Mouse (Mus musculus) small intestine, adult 2 months (tissue): ENCODE results near the gene Sgpl1. TPM values are rescaled to one million over a fixed set of nuclear protein-coding genes. Genes with fewer than 3 reads are reported as not detected.

Experiments used
- H3K27ac ChIP-seq: fragments of 200-500 bp; 2 replicates; pipeline ENCODE4 v1.5.1; 2012; ENCODE audit warnings: low read depth, low read length, control low read depth, inconsistent platforms; ENCODE audit not compliant: insufficient read depth
- H3K27me3 ChIP-seq: fragments of 200-500 bp; 2 replicates; pipeline ENCODE4 v1.6.1; 2012; ENCODE audit warnings: mild to moderate bottlenecking, moderate library complexity, low read length, inconsistent platforms; ENCODE audit not compliant: control insufficient read depth, insufficient read depth
- H3K36me3 ChIP-seq: fragments of 200-500 bp; 2 replicates; pipeline ENCODE4 v1.6.1; 2012; ENCODE audit warnings: mild to moderate bottlenecking, low read length, control low read depth, inconsistent platforms; ENCODE audit not compliant: control insufficient read depth, insufficient read depth
- H3K4me1 ChIP-seq: fragments of 200-500 bp; 2 replicates; pipeline ENCODE4 v1.6.1; 2012; ENCODE audit warnings: low read length, inconsistent platforms, mixed read lengths; ENCODE audit not compliant: control insufficient read depth, insufficient read depth, insufficient read length
- H3K4me3 ChIP-seq: fragments of 200-500 bp; 2 replicates; pipeline ENCODE4 v1.5.1; 2012; ENCODE audit warnings: low read depth, mild to moderate bottlenecking, control low read depth, inconsistent platforms, low read length, moderate library complexity
- CTCF ChIP-seq: fragments of 200-500 bp; IDR thresholded peaks from 2 replicates; pipeline ENCODE4 v1.5.1; 2012; ENCODE audit warnings: low read depth, mild to moderate bottlenecking, control low read depth, inconsistent platforms, low read length, moderate library complexity, mixed read lengths; ENCODE audit not compliant: insufficient replicate concordance, insufficient read length; ENCODE audit errors: extremely low read depth
- POLR2A ChIP-seq: fragments of 200-500 bp; IDR thresholded peaks from 2 replicates; pipeline ENCODE4 v1.6.1; 2012; ENCODE audit warnings: low read depth, mild to moderate bottlenecking, control low read depth, inconsistent platforms, low read length, moderate library complexity
- WGBS: fragments of 180-500 bp; shearing (Covaris S2); methylation state at CpG from one replicate; pipeline ENCODE4 v1.1.7; 2018; 5-methylcytosine and 5-hydroxymethylcytosine counted together
- polyA plus RNA-seq: library from polyadenylated mRNA; depleted of rRNA; stranded (reverse); fragments of >200 nt; gene quantifications from 2 replicates; pipeline ENCODE4 v1.2.3, GENCODE M21; 2012

The Sgpl1 gene
- polyA plus RNA-seq, 1 experiment = 137 TPM

- WGBS = 23% methylated on average over 13 of the region's 13 CpGs
- Histone ChIP-seq H3K36me3 (no peaks in the 10 kb centered on the region), H3K27me3 (no peaks in the 10 kb centered on the region), H3K4me3 (no peak overlapping the region), H3K27ac (no peak overlapping the region), H3K4me1 (peaks cover 3% of the 10 kb centered on the region)
- TF ChIP-seq CTCF (no peak), POLR2A (no peak)
Measured at GRCm38 (mm10) chr10:61069248-61069647, 78.3 kb downstream of the Sgpl1 start.

- Histone ChIP-seq H3K4me1 (peaks cover 3% of the 10 kb centered on the region), H3K36me3 (no peaks in the 10 kb centered on the region), H3K27me3 (no peaks in the 10 kb centered on the region), H3K4me3 (no peak overlapping the region), H3K27ac (no peak overlapping the region)
- 18% methylated on average over 8 of the region's 8 CpGs for WGBS
- TF ChIP-seq CTCF = peak; percentile 93; the same call in 1 of the 2 replicates
- TF ChIP-seq POLR2A = no peak
Measured at GRCm38 (mm10) chr10:61068436-61069192, 78.9 kb downstream of the Sgpl1 start.

DNA sequence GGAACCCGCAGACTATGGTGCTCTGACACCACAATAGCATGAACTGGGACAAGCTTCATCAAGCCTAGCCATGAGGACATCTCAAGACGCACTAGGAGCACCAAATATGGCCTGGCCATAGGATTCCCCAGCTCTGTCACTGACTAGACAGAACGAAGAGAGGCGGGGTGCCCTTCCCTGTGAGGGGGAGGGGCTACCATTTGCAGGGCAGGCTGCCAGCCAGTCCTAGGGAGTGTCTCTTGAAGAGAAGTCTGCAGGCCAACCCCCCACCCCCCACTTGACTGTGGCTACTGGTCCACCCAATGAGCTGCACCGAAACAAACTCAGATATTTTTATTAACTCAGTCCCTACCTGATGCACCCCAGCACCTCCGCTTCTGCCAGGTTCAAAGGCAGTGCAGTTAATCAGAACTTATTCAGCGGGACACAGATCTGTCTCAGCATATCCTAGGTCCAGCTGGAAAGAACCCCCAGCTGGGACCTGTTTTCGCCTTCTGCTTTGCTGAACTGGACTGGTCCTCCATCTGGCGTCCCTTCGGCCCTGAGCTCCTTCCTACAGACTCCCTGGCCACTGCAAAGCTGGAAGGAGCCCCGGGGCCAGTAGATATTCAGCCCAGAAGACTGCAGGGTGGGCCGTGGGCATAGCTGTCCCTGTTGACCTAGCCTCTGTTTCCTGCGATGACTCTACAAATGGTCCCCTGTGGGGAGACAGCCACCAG lies 82.1 kb downstream of the Sgpl1 start:
- H3K4me1 ChIP-seq = peaks cover 3% of the 10 kb centered on the region
- WGBS = 55% methylated on average over 13 of the region's 13 CpGs

DNA sequence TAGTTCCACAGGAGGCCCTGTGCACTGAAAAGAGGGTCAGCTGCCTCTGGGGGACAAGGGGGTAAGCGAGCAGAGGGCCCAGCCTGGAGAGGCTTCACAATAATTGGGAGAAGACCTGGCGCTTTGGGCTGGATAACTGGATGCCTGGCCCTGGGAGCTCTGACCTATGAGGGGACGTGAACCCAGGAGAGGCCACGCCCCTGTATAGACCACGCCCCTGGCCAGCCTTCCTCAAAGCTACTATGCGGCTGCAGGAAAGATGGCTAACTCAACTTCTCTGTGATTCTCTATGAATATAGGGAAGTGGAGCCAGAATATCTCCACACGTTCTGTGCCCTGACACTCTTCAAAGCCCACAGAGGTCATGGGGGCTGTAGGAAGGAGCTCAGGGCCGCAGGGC lies 82.9 kb downstream of the Sgpl1 start:
- TF ChIP-seq POLR2A (no peak), CTCF (no peak)
- H3K27me3 ChIP-seq = no peaks in the 10 kb centered on the region
- WGBS = 36% methylated on average over 8 of the region's 8 CpGs
- H3K36me3 ChIP-seq = no peaks in the 10 kb centered on the region
- H3K4me3 ChIP-seq = no peak overlapping the region
- H3K27ac ChIP-seq = no peak overlapping the region
- H3K4me1 ChIP-seq = peaks cover 10% of the 10 kb centered on the region

More for the DNA sequence above, 82.1 kb downstream of the Sgpl1 start:
- Histone ChIP-seq H3K36me3 (no peaks in the 10 kb centered on the region), H3K27me3 (no peaks in the 10 kb centered on the region), H3K27ac (no peak overlapping the region), H3K4me3 (no peak overlapping the region)
- TF ChIP-seq POLR2A (no peak), CTCF (no peak)

DNA sequence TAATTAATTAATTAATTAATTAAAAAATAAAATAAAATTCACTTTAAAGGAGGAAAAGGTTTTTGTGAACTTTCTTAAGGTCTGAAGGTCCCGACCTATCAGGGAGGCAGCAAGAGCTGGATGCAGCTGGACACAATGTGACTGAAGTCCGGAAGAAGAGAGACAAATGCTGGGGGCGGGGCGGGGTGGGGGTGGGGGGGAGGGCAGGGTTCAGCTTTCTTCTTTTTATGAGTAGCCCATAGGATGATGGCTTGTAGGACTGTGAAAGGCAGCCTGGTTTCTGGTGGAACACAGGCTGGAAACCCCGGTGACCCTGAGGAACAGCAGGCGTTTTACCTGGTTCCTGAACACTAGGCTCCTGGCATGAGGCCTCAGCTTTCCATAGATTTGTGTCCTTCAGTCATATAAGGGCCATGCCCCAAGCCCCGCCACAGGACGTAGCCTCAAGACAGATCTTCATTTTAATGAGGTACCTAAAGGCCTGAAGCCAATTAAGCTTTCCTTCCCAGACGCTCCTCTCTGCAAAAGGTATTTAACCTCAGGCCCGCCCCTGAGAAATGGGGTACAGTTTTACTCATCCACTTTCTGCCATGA lies 84.1 kb downstream of the Sgpl1 start:
- Histone ChIP-seq H3K4me3 (no peak overlapping the region), H3K4me1 (peaks cover 11% of the 10 kb centered on the region; the same call in 1 of the 2 replicates), H3K27ac (no peak overlapping the region), H3K27me3 (no peaks in the 10 kb centered on the region), H3K36me3 (no peaks in the 10 kb centered on the region)
- 80% methylated on average over 10 of the region's 10 CpGs for WGBS
- TF ChIP-seq POLR2A = no peak
- no peak for TF ChIP-seq CTCF

DNA sequence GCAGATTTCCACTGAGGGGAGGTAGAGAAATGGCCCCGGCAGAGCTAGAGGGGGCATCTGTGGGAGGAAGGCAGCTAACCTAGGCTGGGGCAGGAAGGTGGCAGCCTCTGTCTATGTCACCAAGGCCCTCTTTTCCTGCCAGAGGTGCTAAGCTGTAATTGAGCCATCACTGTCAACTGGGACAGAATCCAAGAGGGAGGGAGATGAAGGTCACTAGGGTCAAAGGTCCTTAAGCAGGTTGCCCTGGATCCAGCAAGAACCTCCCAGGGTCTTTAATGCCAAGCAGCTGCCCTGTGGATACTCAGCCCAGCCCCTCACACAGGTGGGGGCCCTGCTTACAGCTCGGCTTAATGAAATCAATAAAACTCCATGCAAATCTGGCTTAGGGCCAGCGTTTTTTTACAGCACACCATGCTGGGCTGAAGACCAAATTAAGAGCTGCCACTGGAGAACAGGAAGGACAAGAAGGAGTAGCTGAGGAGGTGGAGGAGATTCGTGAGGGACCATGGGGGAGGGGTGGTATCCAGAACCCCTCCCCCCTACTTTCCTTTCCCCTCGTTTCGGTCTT lies 87.9 kb downstream of the Sgpl1 start:
- WGBS = 7% methylated on average over 6 of the region's 6 CpGs
- TF ChIP-seq POLR2A = no peak
- TF ChIP-seq CTCF = no peak

More for the DNA sequence above, 87.9 kb downstream of the Sgpl1 start:
- Histone ChIP-seq H3K27me3 (no peaks in the 10 kb centered on the region), H3K4me1 (peaks cover 11% of the 10 kb centered on the region; the same call in 1 of the 2 replicates), H3K4me3 (no peak overlapping the region), H3K36me3 (no peaks in the 10 kb centered on the region), H3K27ac (no peak overlapping the region)
